8 mouse cellular contexts compared by ENCODE assay signal in the genomic region with DNA sequence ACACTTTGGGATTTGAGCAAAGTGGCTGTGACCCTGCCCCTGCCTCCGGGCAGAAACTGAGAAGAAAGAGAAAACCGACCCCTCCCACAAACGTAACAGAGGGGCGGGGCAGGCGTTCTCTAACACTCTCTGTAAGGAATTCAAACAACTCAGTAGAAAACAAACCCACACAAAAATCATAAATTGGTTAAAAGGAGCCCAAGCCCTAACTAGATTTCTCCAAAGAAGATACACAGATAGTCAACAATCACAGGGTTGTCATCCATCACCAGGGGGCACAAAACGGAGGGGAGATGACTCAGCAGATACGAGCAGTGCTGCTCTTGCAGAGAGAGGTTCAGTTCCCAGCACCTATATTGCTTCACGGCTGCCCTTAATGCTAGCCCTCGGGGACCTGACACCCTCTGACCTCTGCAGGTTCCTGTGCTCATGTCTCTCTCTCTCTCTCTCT.
DNase-seq lines count a peak whose midpoint lies in the region; ATAC-seq lines count a peak whose summit lies in the region.

No protein-coding gene starts in this region.

- 3% methylated on average over 9 of the region's 9 CpGs for whole genome bisulfite sequencing in kidney, embryonic 15.5 days
- WGBS in forebrain, embryonic 11.5 days: 7% methylated on average over 9 of the region's 9 CpGs

- H3K27ac ChIP-seq in kidney, embryonic 15.5 days: no peak overlapping the region
- H3K27ac ChIP-seq in forebrain, embryonic 11.5 days (ENCODE audit: low read depth, low read length): no peak overlapping the region

- peak overlapping the region; percentile 52 for H3K4me2 ChIP-seq in kidney, embryonic 15.5 days
- H3K4me2 ChIP-seq in forebrain, embryonic 11.5 days (ENCODE audit: low read depth, low read length, severe bottlenecking): peak overlapping the region; percentile 32

- peak overlapping the region; percentile 32 for H3K4me3 ChIP-seq in kidney, embryonic 15.5 days (replicated peaks)
- H3K4me3 ChIP-seq in forebrain, embryonic 11.5 days (ENCODE audit: low read depth, low read length): peak overlapping the region; percentile 11; the same call in 1 of the 2 replicates

- DNase-seq in kidney, adult 8-10 months: no peak
- DNase-seq in forebrain, embryonic 11.5 days (ENCODE audit: low spot score): no peak
- peak; percentile 61 for DNase-seq in kidney, postnatal 10 days
- no peak for DNase-seq in right cerebral cortex, postnatal 25 days
- DNase-seq in right cerebral cortex, adult 2 months (ENCODE audit: low spot score in 2 of 2): no peak
- no peak for DNase-seq in right cerebral cortex, adult 18-20 months

- peaks cover 32% of the 10 kb centered on the region for H3K4me1 ChIP-seq in kidney, embryonic 15.5 days
- H3K4me1 ChIP-seq in forebrain, embryonic 11.5 days (replicated peaks; ENCODE audit: control insufficient read depth, insufficient read depth, low read length): 0 out of 2 replicates have a peak, but pooled peaks cover 2% of the 10 kb centered on the region

- H3K36me3 ChIP-seq in kidney, embryonic 15.5 days: no peaks in the 10 kb centered on the region
- H3K36me3 ChIP-seq in forebrain, embryonic 11.5 days (ENCODE audit: control insufficient read depth, insufficient read depth, low read length): no peaks in the 10 kb centered on the region

- no peaks in the 10 kb centered on the region for H3K9me3 ChIP-seq in kidney, embryonic 15.5 days (replicated peaks)
- no peaks in the 10 kb centered on the region for H3K9me3 ChIP-seq in forebrain, embryonic 11.5 days (ENCODE audit: control insufficient read depth, low read length)

- no peaks in the 10 kb centered on the region for H3K27me3 ChIP-seq in kidney, embryonic 15.5 days
- no peaks in the 10 kb centered on the region for H3K27me3 ChIP-seq in forebrain, embryonic 11.5 days (ENCODE audit: control insufficient read depth, insufficient read depth, low read length)

- no peak; the same call in 1 of the 2 replicates for ATAC-seq in kidney, embryonic 15.5 days (replicated peaks; ENCODE audit: low FRiP score)
- ATAC-seq in forebrain, embryonic 11.5 days (replicated peaks; ENCODE audit: low FRiP score): 0 out of 2 replicates have a peak, but pooled peaks have one; percentile 21
- ATAC-seq in megakaryocyte-erythroid progenitor cell, adult 5-6 weeks (replicated peaks; ENCODE audit: low FRiP score, low TSS enrichment, poor library complexity, severe bottlenecking): peak; percentile 70

- H3K9ac ChIP-seq in kidney, embryonic 15.5 days: peak overlapping the region; percentile 7; the same call in 1 of the 2 replicates
- H3K9ac ChIP-seq in forebrain, embryonic 11.5 days (ENCODE audit: low read length): no peak overlapping the region
